Mouse (Mus musculus) forebrain, embryonic 10.5 days (tissue): Measurements from ENCODE around the gene Adgrl1. TPM values are rescaled to one million over a fixed set of nuclear protein-coding genes. Genes with fewer than 3 reads are reported as not detected.

Source experiments
- DNase-seq: peaks from one replicate; pipeline ENCODE4 v3.0.0-alpha.2; 2017; ENCODE audit warnings: low spot score; ENCODE audit errors: extremely low spot score
- H3K27ac ChIP-seq: fragments of 300-500 bp; sonication (generic); 2 replicates; pipeline ENCODE4 v1.5.1; 2016; ENCODE audit warnings: mild to moderate bottlenecking
- H3K27me3 ChIP-seq: fragments of 300-500 bp; sonication (generic); 2 replicates; pipeline ENCODE4 v1.6.1; 2016; ENCODE audit warnings: mild to moderate bottlenecking; ENCODE audit not compliant: poor library complexity, severe bottlenecking
- H3K36me3 ChIP-seq: fragments of 300-500 bp; sonication (generic); replicated peaks from 2 replicates; pipeline ENCODE4 v1.6.1; 2016; ENCODE audit warnings: mild to moderate bottlenecking, moderate library complexity
- H3K4me1 ChIP-seq: fragments of 300-500 bp; sonication (generic); 2 replicates; pipeline ENCODE4 v1.6.1; 2016
- H3K4me3 ChIP-seq: fragments of 300-500 bp; sonication (generic); 2 replicates; pipeline ENCODE4 v1.5.1; 2016; ENCODE audit warnings: mild to moderate bottlenecking, moderate library complexity
- H3K9me3 ChIP-seq: fragments of 300-500 bp; sonication (generic); 2 replicates; pipeline ENCODE4 v1.6.1; 2016; ENCODE audit warnings: mild to moderate bottlenecking, moderate library complexity
- WGBS: fragments of 180-500 bp; shearing (Covaris S2); methylation state at CpG from one replicate; pipeline ENCODE4 v1.1.7; 2016; 5-methylcytosine and 5-hydroxymethylcytosine counted together
- polyA plus RNA-seq: library from polyadenylated mRNA; unstranded; fragments of >200 nt; fragmentation: Nextera tagmentation; extraction: Ambion mirVana; gene quantifications from 2 replicates; pipeline ENCODE4 v1.2.1, GENCODE M21; 2016

Adgrl1 gene
- 11.1 and 12.5 TPM in 2 replicates for polyA plus RNA-seq

- no peaks in the 10 kb centered on the region for H3K36me3 ChIP-seq
- peaks cover 71% of the 10 kb centered on the region for H3K4me1 ChIP-seq
- peak within 1 kb of the TSS; percentile 95 for H3K27ac ChIP-seq
- under 1% methylated on average over 69 of the region's 70 CpGs for WGBS
- peak; percentile 95 for DNase-seq
- peak within 1 kb of the TSS; percentile 93 for H3K4me3 ChIP-seq
- no peaks in the 10 kb centered on the region for H3K9me3 ChIP-seq
- H3K27me3 ChIP-seq: peaks cover 37% of the 10 kb centered on the region
Measured at GRCm38 (mm10) chr8:83899363-83900252, at the start of gene Adgrl1. Gene Adgrl1 (plus strand): TSS chr8:83900105.

DNA sequence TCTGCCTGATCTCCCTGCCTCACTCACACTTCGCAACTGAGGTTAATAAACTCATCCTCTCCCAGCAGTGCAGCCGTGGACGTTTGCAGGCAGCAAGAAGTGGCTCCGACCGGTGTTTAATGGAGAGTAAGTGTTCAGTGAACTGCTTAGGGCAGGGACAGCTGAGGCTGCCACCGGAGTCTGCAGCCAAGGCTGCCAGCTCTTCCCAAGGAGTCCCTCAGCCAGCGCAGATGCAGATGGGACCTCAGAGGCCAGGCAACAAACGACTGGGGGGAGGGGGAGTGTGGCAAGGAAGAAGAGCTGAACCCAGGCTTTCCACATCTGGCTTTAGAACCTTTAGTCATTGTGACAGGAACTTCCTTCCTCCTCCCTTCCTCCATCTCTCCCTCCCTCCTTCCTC lies 47.6 kb upstream of the Adgrl1 start:
- Histone ChIP-seq H3K9me3 (peaks cover 9% of the 10 kb centered on the region; the same call in 1 of the 2 replicates), H3K4me3 (no peak overlapping the region; the same call in 1 of the 2 replicates), H3K4me1 (peaks cover 13% of the 10 kb centered on the region), H3K27ac (peak overlapping the region; percentile 35; the same call in 1 of the 2 replicates), H3K27me3 (peaks cover 9% of the 10 kb centered on the region; the same call in 1 of the 2 replicates), H3K36me3 (no peaks in the 10 kb centered on the region)
- no peak for DNase-seq
- WGBS: 24% methylated on average over 8 of the region's 8 CpGs

DNA sequence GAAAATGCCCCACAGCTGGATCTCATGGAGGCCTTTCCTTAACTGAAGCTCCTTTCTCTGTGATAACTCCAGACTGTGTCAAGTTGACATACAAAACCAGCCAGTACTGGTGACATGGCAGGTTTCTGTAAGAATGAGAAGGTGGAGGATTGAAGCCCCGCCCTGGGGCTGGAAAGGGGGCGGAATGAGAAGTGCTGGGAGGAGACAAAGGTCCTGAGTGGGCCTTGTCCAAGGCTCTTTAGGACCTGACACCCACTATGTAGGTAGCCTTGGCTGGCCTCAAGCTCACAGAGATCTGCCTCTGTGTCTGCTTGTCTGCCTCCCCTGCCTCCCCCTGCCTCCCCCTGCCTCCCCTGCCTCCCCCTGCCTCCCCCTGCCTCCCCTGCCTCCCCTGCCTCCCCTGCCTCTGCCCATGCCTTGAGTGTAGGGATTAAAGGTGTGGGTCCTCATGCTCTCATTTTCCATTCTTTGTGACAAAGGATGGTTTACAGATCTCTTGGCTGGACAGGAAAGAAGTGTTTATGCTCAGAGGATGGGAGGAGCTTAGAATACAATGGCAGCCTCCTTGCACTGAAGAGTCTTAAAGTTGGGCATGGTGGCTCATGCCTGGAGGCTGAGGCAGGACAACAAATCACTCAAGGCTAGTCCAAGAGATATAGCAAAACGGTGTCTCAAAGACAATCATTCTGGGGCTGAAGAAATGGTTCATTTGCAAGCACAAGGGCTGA lies 46.4 kb upstream of the Adgrl1 start:
- 75% methylated on average over 3 of the region's 3 CpGs for WGBS
- DNase-seq: no peak
- peaks cover 13% of the 10 kb centered on the region for H3K4me1 ChIP-seq
- no peaks in the 10 kb centered on the region for H3K9me3 ChIP-seq
- no peak overlapping the region for H3K4me3 ChIP-seq
- H3K27me3 ChIP-seq: peaks cover 9% of the 10 kb centered on the region; the same call in 1 of the 2 replicates
- 0 out of 2 replicates have a peak overlapping the region, but pooled peaks have one; percentile 15 for H3K27ac ChIP-seq
- no peaks in the 10 kb centered on the region for H3K36me3 ChIP-seq

DNA sequence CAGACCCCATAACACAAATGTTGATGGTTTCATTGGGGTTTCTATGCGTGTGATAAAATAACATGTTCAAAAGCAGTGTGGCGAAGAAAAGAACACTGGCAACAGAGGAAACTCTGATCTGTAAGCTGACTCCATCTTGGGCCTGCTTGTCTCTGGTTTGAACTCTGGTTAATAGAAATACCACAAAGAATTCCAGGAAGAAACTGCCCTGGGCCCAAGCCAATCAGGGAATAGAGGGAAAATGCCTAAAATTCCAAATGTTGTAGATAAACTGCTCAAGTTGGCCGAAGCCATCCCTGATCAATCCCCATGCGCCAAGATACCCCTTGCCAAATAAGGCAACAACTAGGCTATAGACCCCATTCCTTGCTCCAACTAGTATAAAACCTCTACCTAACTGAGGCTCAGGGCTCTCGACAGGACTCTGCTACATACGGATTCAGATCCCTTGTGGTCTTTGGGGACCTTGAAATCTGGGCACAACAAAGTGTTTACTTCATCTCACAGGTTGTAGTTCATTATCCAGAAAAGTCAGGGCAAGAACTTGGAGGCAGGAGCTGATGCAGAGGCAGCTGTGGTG lies 43.3 kb upstream of the Adgrl1 start:
- Histone ChIP-seq H3K27ac (no peak overlapping the region), H3K27me3 (peaks cover 14% of the 10 kb centered on the region), H3K4me1 (peaks cover 13% of the 10 kb centered on the region), H3K36me3 (no peaks in the 10 kb centered on the region), H3K4me3 (no peak overlapping the region), H3K9me3 (no peaks in the 10 kb centered on the region)
- WGBS: 84% methylated on average over 6 of the region's 6 CpGs
- no peak for DNase-seq

- H3K9me3 ChIP-seq: no peaks in the 10 kb centered on the region
- peak overlapping the region; percentile 62; the same call in 1 of the 2 replicates for H3K27ac ChIP-seq
- DNase-seq: peak; percentile 39
- peaks cover 19% of the 10 kb centered on the region for H3K27me3 ChIP-seq
- peak overlapping the region; percentile 46 for H3K4me3 ChIP-seq
- 6% methylated on average over 24 of the region's 24 CpGs for WGBS
- H3K4me1 ChIP-seq: peaks cover 10% of the 10 kb centered on the region
- no peaks in the 10 kb centered on the region for H3K36me3 ChIP-seq
Measured at GRCm38 (mm10) chr8:83862439-83863268, 37.3 kb upstream of the Adgrl1 start.

DNA sequence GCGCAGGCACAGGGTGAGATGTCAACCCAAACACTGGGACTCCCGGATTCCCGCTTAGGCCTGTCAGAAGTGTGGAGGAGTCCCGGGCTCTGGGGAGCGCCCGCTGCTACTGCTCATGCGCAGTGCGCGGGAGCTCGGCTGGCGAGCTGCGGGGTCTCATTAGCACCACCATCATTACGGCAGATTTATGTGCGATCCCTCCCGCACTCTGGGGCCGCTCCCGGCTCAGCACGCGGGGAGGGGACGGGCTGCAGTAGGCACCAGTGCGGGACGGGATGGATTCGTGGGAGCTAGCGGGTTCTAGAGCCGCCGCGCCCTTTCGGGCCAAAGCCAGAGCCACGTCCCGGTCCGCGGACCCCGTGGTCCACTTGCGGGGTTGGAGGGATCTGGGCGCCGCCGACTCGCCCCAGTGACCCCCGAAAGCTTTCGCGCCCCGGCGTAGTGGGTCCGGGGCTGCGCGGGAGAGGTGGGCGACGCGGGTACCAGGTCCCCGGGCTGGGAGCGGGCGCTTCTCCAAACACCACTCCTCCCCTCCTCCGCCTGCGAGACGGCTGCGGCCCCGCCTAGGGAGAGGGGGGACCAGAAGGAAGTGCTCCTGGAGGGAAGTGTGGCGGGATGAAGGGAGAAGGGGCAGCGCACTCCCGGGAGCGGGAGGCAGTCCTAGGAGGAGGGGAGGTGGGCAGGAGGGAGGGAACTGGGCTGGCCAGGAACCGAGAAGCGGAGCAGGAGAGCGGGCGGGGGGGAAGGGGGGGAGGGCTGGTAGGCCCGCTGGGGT lies 24.8 kb upstream of the Adgrl1 start:
- Histone ChIP-seq H3K4me3 (peak overlapping the region; percentile 84), H3K27me3 (peaks cover 59% of the 10 kb centered on the region), H3K36me3 (no peaks in the 10 kb centered on the region), H3K9me3 (peaks cover 4% of the 10 kb centered on the region; the same call in 1 of the 2 replicates), H3K4me1 (peaks cover 32% of the 10 kb centered on the region), H3K27ac (peak overlapping the region; percentile 92)
- DNase-seq: peak; percentile 73
- under 1% methylated on average over 60 of the region's 66 CpGs for WGBS

GRCm38 (mm10) chr8:83875656-83876040 lies 24.3 kb upstream of the Adgrl1 start:
- Histone ChIP-seq H3K9me3 (peaks cover 4% of the 10 kb centered on the region; the same call in 1 of the 2 replicates), H3K27me3 (peaks cover 59% of the 10 kb centered on the region), H3K4me1 (peaks cover 32% of the 10 kb centered on the region), H3K4me3 (peak overlapping the region; percentile 84), H3K27ac (peak overlapping the region; percentile 92), H3K36me3 (no peaks in the 10 kb centered on the region)
- 0% methylated on average over 11 of the region's 11 CpGs for WGBS
- DNase-seq: no peak

DNA sequence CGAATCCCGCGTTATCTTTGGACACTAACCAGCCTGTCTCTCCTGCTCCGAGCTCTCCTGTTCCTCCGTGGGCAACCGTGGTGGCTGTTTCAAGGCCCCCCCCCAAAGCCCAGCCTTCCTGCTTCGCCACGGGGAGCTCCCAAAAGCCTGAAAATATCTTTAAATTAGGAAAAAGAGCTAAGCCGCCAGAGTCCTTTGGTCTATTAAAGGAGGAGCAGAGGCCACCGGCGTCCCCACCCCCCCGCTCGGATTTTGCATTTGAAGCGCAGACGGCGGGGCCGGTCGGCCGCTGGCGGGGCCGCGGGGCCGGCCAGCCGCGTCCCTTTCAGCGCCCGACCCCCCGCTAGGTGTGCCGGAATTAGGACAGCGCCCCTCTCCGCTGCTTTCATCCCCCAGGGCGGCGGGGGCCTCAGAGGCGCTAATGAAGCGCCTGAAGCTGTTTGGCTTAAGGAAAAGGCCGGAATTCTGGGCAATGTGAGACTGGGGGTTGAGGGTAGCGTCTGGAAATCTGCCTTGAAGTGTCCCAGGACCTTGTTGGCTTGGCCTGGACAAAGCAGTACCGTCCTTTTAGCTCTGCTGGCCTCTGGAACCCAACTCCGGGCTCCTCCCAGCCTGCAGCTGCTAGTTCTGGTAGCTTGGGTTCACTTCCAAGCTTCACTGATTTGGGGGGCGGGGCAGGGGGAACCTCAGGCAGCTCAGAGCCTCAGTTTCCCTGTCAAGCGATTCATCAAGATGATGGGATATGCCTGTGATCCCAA lies 23.6 kb upstream of the Adgrl1 start:
- under 1% methylated on average over 41 of the region's 41 CpGs for WGBS
- H3K27ac ChIP-seq: peak overlapping the region; percentile 92
- H3K36me3 ChIP-seq: no peaks in the 10 kb centered on the region
- H3K4me3 ChIP-seq: peak overlapping the region; percentile 84
- peak; percentile 68 for DNase-seq
- peaks cover 4% of the 10 kb centered on the region; the same call in 1 of the 2 replicates for H3K9me3 ChIP-seq
- peaks cover 59% of the 10 kb centered on the region for H3K27me3 ChIP-seq
- H3K4me1 ChIP-seq: peaks cover 32% of the 10 kb centered on the region

DNA sequence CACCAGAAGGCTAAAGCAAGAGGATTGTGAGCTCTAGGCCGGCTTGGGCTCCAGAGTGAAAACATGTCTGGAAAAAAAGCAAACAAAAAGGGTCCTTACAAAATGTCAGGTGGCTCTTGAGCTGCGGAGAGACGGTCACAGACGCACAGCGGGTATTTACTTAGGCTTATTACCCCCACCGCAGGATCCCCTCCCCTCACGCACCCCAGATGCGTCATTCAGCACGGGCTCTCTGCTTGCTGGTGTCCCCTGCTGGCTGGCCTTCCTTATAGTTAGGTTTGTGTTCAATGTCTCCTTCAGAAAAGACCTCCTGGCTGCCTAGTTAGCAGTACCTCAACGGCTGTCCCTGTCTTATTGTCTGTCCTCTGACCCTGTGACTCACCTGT lies 23.1 kb upstream of the Adgrl1 start:
- WGBS: 2% methylated on average over 10 of the region's 10 CpGs
- peaks cover 4% of the 10 kb centered on the region; the same call in 1 of the 2 replicates for H3K9me3 ChIP-seq
- peak overlapping the region; percentile 92 for H3K27ac ChIP-seq
- H3K4me3 ChIP-seq: peak overlapping the region; percentile 84
- H3K27me3 ChIP-seq: peaks cover 59% of the 10 kb centered on the region
- H3K4me1 ChIP-seq: peaks cover 32% of the 10 kb centered on the region
- DNase-seq: no peak
- no peaks in the 10 kb centered on the region for H3K36me3 ChIP-seq

DNA sequence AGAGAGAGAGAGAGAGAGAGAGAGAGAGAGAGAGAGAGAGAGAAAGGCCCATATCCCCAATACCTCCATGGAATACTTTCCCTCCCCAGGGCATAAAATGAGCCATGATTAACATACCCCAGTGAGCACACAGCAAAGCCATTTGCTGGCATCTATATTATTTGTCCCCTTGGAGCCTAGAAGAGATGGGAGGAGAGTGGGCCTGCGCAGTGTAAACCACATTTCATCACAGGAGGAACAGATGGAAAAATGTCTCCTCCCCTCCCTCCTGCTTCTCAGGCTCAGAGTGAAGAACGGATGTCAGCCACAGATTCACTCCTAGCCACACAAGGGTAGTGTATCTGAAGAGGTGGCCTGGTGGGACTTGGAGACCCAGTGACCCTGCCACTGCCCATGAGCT lies 11.5 kb upstream of the Adgrl1 start:
- Histone ChIP-seq H3K4me1 (no peaks in the 10 kb centered on the region), H3K27ac (no peak overlapping the region), H3K4me3 (no peak overlapping the region), H3K27me3 (peaks cover 27% of the 10 kb centered on the region), H3K36me3 (no peaks in the 10 kb centered on the region), H3K9me3 (no peaks in the 10 kb centered on the region)
- no peak for DNase-seq
- WGBS: 80% methylated on average over 2 of the region's 2 CpGs

DNA sequence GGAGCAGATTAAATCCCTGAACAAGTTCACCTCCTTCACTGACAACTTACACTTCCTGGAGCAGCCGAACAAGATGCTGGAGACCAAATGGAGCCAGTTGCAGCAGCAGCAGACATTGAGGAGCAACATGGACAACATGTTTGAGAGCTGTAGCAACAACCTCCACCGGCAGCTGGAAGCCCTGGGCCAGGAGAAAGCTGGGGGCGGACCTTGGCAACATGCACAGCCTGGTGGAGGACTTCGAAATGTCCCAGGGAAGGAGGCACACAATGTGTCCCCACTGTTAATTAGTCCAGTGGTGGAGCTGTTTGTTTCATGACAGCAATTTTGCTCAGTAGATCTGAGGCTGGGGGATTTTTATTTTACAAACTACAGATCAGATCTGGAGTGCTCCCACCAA lies 7.8 kb upstream of the Adgrl1 start:
- H3K27ac ChIP-seq: no peak overlapping the region
- no peak for DNase-seq
- peaks cover 64% of the 10 kb centered on the region for H3K27me3 ChIP-seq
- 79% methylated on average over 4 of the region's 4 CpGs for WGBS
- no peak overlapping the region for H3K4me3 ChIP-seq
- H3K36me3 ChIP-seq: no peaks in the 10 kb centered on the region
- peaks cover 9% of the 10 kb centered on the region for H3K4me1 ChIP-seq
- no peaks in the 10 kb centered on the region for H3K9me3 ChIP-seq
